Mouse (Mus musculus) midbrain, embryonic 14.5 days (tissue): ENCODE results near the gene Usp21. TPM values are rescaled to one million over a fixed set of nuclear protein-coding genes. Genes with fewer than 3 reads are reported as not detected.
"Not testable (repeated sequence)": the region's sequence is repeated elsewhere in the genome, so short reads cannot be mapped to it uniquely, and the experiment has no call there.

Experiments used
- ATAC-seq: fragments of 200-750 bp; cut with Nextera tagmentation; 2 replicates; pipeline ENCODE4 v1.8.0; 2017; ENCODE audit warnings: moderate number of reproducible peaks, moderate library complexity; ENCODE audit not compliant: low FRiP score, low TSS enrichment
- DNase-seq: peaks from one replicate; pipeline ENCODE4 v3.0.0-alpha.2; 2015
- H3K27ac ChIP-seq: fragments of 300-500 bp; sonication (generic); replicated peaks from 2 replicates; pipeline ENCODE4 v1.5.1; 2014; ENCODE audit warnings: mild to moderate bottlenecking, low read depth, low read length, moderate library complexity
- H3K27me3 ChIP-seq: fragments of 300-500 bp; sonication (generic); 2 replicates; pipeline ENCODE4 v1.6.1; 2014; ENCODE audit warnings: low read length, control low read depth, mixed read lengths; ENCODE audit not compliant: control insufficient read depth, insufficient read depth
- H3K36me3 ChIP-seq: fragments of 300-500 bp; sonication (generic); 2 replicates; pipeline ENCODE4 v1.6.1; 2014; ENCODE audit warnings: low read length, control low read depth; ENCODE audit not compliant: control insufficient read depth, insufficient read depth
- H3K4me1 ChIP-seq: fragments of 300-500 bp; sonication (generic); 2 replicates; pipeline ENCODE4 v1.6.1; 2014; ENCODE audit warnings: mild to moderate bottlenecking, antibody characterized with exemption, low read length, control low read depth; ENCODE audit not compliant: control insufficient read depth, insufficient read depth
- H3K4me2 ChIP-seq: fragments of 300-500 bp; sonication (generic); 2 replicates; pipeline ENCODE4 v1.6.1; 2014; ENCODE audit warnings: mild to moderate bottlenecking, low read length, moderate library complexity
- H3K4me3 ChIP-seq: fragments of 300-500 bp; sonication (generic); replicated peaks from 2 replicates; pipeline ENCODE4 v1.5.1; 2014; ENCODE audit warnings: low read depth, low read length
- H3K9ac ChIP-seq: fragments of 300-500 bp; sonication (generic); replicated peaks from 2 replicates; pipeline ENCODE4 v1.6.1; 2014; ENCODE audit warnings: mild to moderate bottlenecking, low read length, moderate library complexity
- H3K9me3 ChIP-seq: fragments of 300-500 bp; sonication (generic); 2 replicates; pipeline ENCODE4 v1.6.1; 2016; ENCODE audit warnings: low read length, control low read depth, mixed read lengths; ENCODE audit not compliant: control insufficient read depth
- WGBS: fragments of 180-500 bp; shearing (Covaris S2); extraction: QIAGEN DNeasy Blood & Tissue Kit; methylation state at CpG from one replicate; pipeline ENCODE4 v1.1.7; 2014; 5-methylcytosine and 5-hydroxymethylcytosine counted together
- polyA plus RNA-seq: library from polyadenylated mRNA; unstranded; fragments of >200 nt; fragmentation: Nextera tagmentation; extraction: Ambion mirVana; gene quantifications from 2 replicates; pipeline ENCODE4 v1.2.1, GENCODE M21; 2014

The Usp21 gene
- 92.6 and 98.9 TPM in 2 replicates for polyA plus RNA-seq

DNA sequence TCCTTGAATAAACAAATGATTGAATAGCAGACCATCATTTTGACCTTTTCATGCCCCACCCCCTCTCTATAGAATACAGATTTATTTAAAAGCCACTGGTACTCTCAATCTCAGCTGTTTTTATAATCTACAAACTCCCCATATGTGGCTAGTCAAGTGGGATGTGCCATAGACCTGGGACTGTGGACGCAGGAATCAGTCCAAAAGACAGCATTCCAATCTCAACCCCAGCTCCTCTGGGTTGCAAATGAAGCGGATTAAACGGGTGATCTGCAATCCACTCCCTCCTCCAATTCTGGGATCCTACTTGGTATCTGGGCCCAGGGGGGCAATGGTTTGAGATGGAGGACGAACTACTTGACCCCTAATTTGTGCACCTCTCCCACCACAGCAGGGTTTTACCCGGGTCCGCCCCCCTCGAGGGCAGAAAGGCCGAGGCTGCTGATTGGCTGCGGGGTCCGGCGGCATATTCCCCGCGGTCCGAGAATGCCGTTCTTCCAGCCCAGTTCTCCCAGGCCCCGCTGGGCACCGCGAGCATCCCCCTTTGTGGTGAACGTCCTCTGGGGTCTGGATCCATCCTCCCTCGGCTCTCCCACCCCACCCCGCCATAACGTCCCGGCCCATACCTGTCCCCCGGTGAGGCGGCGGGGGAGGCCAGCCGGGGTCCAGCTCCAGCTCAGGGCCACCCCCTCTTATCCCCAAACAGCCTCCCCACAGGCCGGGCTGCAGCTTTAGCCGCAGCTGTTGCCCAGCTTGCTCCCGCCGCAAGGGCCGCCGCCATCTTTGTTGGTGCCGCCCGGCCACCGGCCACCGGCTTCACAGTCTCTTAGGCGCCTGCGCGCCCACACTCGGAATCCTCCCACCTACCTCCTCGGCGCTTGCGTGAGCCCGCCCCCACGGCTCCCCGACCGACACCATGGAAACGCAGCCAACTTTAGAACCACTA lies at the start of gene Usp21:
Usp21 (minus strand) TSS at position 856 of the 946 bp plus-strand sequence.
- Histone ChIP-seq H3K9me3 (no peaks in the 10 kb centered on the region), H3K27me3 (no peaks in the 10 kb centered on the region), H3K4me3 (peak within 1 kb of the TSS; percentile 92), H3K4me1 (peaks cover 9% of the 10 kb centered on the region), H3K36me3 (peaks cover 54% of the 10 kb centered on the region), H3K27ac (peak within 1 kb of the TSS; percentile 98), H3K4me2 (peak within 1 kb of the TSS; percentile 65), H3K9ac (peak within 1 kb of the TSS; percentile 99)
- peak; percentile 97 for DNase-seq
- under 1% methylated on average over 49 of the region's 49 CpGs for WGBS
- ATAC-seq: peak; percentile 95

DNA sequence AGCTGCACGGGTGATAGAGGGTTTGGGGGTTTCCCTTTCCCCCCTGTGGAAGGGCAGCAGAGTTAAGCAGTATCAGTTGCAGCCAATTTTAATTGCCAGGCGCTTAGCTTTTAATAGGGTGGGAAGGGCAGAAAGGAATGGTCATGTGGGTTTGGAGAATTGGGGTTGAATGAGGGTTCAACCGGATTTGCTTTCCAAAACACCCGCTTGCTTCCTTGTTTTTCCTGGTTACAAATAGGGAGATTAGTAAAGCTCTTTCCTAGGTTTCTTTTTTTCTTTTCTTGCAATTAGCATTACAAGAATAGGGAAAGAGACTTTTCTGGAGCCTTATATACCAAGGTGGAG lies 42.4 kb upstream of the Usp21 start:
- peak overlapping the region; percentile 84 for H3K9ac ChIP-seq
- H3K9me3 ChIP-seq: no peaks in the 10 kb centered on the region
- WGBS: 2% methylated on average over 4 of the region's 4 CpGs
- ATAC-seq: no peak
- peaks cover 7% of the 10 kb centered on the region; the same call in 1 of the 2 replicates for H3K36me3 ChIP-seq
- no peaks in the 10 kb centered on the region for H3K27me3 ChIP-seq
- no peak for DNase-seq
- H3K4me1 ChIP-seq: peaks cover 32% of the 10 kb centered on the region
- peak overlapping the region; percentile 99 for H3K27ac ChIP-seq
- H3K4me3 ChIP-seq: peak overlapping the region; percentile 82
- peak overlapping the region; percentile 83 for H3K4me2 ChIP-seq

DNA sequence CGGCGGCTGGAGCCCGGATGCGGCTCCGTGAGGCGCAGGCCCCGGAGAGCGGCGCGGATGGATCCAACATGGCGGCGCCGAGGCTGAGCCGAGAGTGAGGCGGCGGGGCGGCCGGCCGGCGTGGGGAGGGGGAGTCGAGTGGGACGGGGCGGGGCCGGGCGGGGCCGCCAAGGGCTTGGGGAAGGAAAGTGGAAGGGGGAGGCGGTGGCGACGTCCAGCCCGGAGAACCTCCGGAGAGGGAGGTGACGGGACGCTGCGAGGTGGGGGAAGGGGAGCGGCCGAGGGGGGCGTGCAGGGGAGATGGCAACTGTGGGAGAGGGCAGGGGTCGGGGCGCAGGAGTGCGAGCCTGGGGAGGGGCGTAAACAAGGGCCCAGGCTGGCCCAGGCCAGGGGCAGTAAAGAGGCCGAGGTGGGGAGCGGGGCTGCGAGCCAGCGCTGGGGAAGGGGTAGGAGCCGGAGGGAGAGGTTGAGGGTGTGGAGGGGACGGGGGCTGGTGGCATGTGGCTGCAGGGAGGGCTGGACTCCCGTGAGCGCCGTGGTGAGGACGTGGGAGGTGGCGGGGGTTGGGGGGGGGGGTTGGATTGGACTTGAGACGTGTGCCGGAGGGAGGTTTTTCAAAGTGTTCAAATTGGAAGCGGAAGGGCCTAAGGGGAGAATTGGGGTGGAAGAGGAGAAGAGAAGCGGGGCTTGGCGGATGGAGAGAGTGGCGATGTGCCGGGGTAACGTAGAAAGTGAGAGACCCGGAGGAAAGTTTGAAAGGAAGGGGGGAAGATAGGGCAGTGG lies 41.8 kb upstream of the Usp21 start:
- peak overlapping the region; percentile 83 for H3K4me2 ChIP-seq
- peak overlapping the region; percentile 82 for H3K4me3 ChIP-seq
- H3K9me3 ChIP-seq: no peaks in the 10 kb centered on the region
- WGBS: 1% methylated on average over 60 of the region's 61 CpGs
- peaks cover 7% of the 10 kb centered on the region; the same call in 1 of the 2 replicates for H3K36me3 ChIP-seq
- DNase-seq (peak; percentile 93), ATAC-seq (peak; percentile 88)
- H3K9ac ChIP-seq: peak overlapping the region; percentile 84
- H3K27me3 ChIP-seq: no peaks in the 10 kb centered on the region
- peaks cover 32% of the 10 kb centered on the region for H3K4me1 ChIP-seq
- peak overlapping the region; percentile 99 for H3K27ac ChIP-seq

DNA sequence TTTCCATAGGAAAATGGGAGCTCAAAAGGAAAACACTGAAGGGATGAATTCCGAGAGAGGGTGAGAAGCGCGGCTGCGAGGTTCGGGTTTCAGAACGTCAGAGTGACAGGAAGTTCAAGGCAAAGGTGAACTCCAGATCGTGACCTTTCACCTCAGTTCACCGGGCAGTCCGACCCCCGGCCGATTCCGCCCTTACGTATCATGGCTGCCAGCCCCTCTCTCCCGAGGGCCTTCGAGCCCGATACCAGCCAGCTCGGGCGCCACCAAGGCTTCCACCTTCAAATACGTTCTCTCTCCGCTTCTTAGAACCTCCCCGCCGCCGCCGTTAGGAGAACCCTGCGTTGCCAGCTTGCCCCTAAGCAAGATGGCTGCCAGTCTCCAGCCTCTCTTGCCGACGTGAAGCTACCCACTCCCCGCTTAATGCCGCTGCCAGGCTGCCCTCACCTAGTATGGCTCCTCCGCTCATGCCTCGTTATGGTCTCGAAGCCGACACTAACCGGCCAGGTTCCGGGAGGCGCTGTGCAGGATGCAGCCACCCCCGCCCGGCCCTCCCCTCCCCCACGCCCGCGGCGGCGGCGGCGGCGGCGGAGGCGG lies 41.1 kb upstream of the Usp21 start, which contains the start of gene Dedd:
Dedd (plus strand) TSS at position 307 of the 594 bp plus-strand sequence.
- under 1% methylated on average over 48 of the region's 48 CpGs for WGBS
- Histone ChIP-seq H3K36me3 (peaks cover 7% of the 10 kb centered on the region; the same call in 1 of the 2 replicates), H3K27ac (peak within 1 kb of the TSS; percentile 99), H3K4me1 (peaks cover 32% of the 10 kb centered on the region), H3K4me2 (peak within 1 kb of the TSS; percentile 83), H3K27me3 (no peaks in the 10 kb centered on the region), H3K9me3 (no peaks in the 10 kb centered on the region), H3K4me3 (peak within 1 kb of the TSS; percentile 82), H3K9ac (peak within 1 kb of the TSS; percentile 84)
- DNase-seq: peak; percentile 96
- ATAC-seq: peak; percentile 96

DNA sequence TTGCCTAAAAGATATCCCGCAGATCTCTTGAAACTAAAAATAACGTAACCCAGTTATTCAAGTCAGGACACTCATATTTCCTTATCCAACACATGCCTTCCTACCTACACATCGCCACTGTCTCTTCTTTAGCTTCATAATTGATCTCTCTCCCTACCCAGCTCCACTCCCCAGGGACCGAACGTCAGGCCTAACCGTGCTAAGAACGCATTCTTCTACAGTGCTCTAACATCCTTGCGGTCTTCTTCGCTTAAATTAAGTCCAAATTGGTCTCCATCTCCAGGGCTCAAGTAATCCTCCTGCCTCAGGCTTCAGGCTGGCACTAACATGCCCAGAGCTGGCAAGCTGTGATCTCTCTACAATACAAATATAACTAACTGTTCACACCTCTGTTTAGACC lies 40.5 kb upstream of the Usp21 start:
- DNase-seq: peak; percentile 68

DNA sequence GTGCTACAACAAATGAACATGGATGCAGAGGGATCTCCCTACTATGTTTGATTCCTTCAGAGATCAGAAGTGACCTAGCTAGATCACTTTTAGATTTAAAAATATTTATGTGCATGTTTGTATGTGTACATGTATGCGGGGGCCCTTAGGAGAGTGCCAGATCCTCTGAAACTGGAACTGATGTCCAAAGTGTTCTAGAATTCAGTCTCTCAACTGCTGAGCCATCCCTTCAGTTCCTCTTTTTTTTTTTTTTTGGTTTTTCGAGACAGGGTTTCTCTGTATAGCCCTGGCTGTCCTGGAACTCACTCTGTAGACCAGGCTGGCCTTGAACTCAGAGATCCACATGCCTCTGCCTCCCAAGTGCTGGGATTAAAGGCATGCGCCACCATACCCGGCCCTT lies 38.8 kb upstream of the Usp21 start:
- not testable (repeated sequence) for H3K4me2 ChIP-seq, ATAC-seq, H3K9ac ChIP-seq, H3K36me3 ChIP-seq, H3K27ac ChIP-seq, DNase-seq, H3K9me3 ChIP-seq, H3K27me3 ChIP-seq, H3K4me3 ChIP-seq
- 83% methylated on average over 4 of the region's 4 CpGs for WGBS
- H3K4me1 ChIP-seq: peaks cover 25% of the 10 kb centered on the region

More for the DNA sequence above, 40.5 kb upstream of the Usp21 start:
- Histone ChIP-seq H3K27me3 (no peaks in the 10 kb centered on the region), H3K4me1 (peaks cover 32% of the 10 kb centered on the region), H3K36me3 (0 out of 2 replicates have a peak, but pooled peaks cover 5% of the 10 kb centered on the region), H3K4me2 (peak overlapping the region; percentile 83), H3K4me3 (peak overlapping the region; percentile 82), H3K27ac (peak overlapping the region; percentile 99), H3K9me3 (no peaks in the 10 kb centered on the region), H3K9ac (peak overlapping the region; percentile 84)
- no peak for ATAC-seq
- WGBS: 33% methylated on average over 9 of the region's 9 CpGs

DNA sequence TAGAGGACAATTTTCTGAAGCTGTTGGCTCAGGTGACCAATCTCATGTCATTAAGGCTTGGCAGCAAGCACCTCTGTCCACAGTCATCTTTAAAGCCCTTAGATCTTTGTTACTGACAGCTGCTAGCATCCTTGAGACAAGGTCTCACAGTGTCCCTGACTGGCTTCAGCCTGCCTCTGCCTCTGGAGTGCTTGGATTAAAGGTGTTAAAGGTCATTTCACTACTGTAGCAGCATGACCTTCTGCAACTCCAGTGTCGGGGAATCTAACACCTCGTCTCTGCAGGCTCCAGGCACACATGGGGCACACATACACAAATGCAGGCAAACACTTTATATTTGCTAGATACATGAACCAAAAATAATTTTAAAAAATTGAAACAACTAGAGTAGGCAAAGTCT lies 37.8 kb upstream of the Usp21 start:
- no peaks in the 10 kb centered on the region for H3K36me3 ChIP-seq
- no peak overlapping the region for H3K4me3 ChIP-seq
- 94% methylated on average over 2 of the region's 2 CpGs for WGBS
- H3K27me3 ChIP-seq: no peaks in the 10 kb centered on the region
- no peaks in the 10 kb centered on the region for H3K9me3 ChIP-seq
- H3K9ac ChIP-seq: no peak overlapping the region
- DNase-seq (no peak), ATAC-seq (no peak)
- H3K4me1 ChIP-seq: peaks cover 17% of the 10 kb centered on the region
- no peak overlapping the region for H3K4me2 ChIP-seq
- H3K27ac ChIP-seq: no peak overlapping the region

DNA sequence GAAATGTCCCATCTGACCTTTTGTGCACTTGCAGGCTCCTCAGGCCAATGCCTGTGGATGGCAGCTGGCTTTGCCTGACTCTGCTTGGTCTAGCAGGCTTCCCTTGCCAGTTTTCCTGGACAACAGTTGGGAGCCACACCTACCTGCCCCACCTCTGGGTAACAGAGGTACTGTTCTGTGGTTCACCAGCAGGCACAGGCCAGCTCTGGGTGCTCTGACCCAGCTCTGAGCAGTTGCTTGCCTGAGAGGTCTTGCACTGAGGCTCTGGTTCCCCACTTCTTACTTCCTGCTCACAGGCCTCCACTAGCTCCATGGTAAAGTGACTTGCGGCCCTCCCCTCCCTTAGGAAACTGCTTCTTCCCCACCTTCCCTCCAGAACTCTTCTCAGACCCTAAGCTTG lies 34.2 kb upstream of the Usp21 start:
- no peaks in the 10 kb centered on the region for H3K27me3 ChIP-seq
- 85% methylated on average over 1 of the region's 1 CpGs for WGBS
- no peaks in the 10 kb centered on the region for H3K36me3 ChIP-seq
- H3K4me1 ChIP-seq: peaks cover under 1% of the 10 kb centered on the region; the same call in 1 of the 2 replicates
- H3K9ac ChIP-seq: no peak overlapping the region
- H3K27ac ChIP-seq: no peak overlapping the region
- no peak for ATAC-seq
- no peak for DNase-seq
- no peaks in the 10 kb centered on the region for H3K9me3 ChIP-seq
- no peak overlapping the region for H3K4me2 ChIP-seq
- no peak overlapping the region for H3K4me3 ChIP-seq
